Mouse (Mus musculus) frontal cortex, adult 2 months (tissue): Measurements from ENCODE around the gene Ddx39b. TPM values are rescaled to one million over a fixed set of nuclear protein-coding genes. Genes with fewer than 3 reads are reported as not detected.

Experiments
- DNase-seq, 2 experiments: peaks; one replicate each; pipeline ENCODE4 v3.0.0; 2022; ENCODE audit warnings: low spot score in 1 of 2; ENCODE audit errors: extremely low spot score in 1 of 2
- polyA plus RNA-seq: library from polyadenylated mRNA; depleted of rRNA; stranded (reverse); fragments of >200 nt; gene quantifications from 2 replicates; pipeline ENCODE4 v1.2.3, GENCODE M21; 2012

The Ddx39b gene
- polyA plus RNA-seq, 1 experiment, result 444 TPM

DNA sequence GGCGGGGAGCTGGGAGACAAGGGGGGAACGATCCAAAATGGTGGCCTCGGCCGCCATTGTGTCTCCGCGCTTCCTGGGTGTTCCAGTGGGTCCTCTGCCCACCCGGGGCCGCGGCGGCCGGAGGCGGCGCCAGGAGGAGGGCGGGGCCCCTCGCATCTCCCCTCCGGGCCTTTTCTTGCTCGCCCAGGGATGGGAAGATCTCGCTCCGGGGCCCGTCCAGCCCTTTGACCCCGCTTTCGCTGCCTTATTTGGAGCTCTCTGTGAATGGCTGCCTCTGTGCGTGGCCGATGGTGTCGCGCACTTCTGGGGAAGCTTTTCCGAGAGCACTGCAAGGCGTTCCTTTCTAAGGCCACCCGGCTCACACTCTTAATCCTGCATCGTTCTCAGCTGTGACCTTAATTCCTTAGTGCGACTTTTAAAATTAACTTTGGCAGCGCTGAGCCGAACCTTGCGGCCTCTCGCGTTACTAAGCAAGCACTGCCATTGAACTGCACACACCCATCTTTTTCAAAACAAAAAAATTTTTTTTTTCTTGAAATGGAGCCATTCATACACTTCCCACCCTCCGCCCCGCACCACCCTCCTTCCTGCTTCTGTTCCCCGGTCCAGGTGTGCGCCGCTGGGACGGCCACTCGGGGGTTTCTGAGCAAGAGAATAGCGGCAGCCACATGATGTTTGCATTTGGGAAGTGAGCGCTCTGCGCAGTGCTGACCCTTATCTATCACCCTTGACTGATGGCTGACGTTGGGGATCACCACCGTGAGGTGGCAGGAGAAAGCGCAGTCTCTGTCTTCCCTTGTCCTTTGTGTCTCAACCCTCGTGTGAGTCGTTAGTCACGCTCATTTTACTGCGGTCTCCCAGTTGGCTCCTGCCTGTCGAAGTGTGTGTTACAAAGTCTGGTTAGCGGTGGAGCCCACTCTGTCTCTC is 732 bp downstream of the Ddx39b start:
- DNase-seq, result peak in 1 of 2 experiments; percentile 65

DNA sequence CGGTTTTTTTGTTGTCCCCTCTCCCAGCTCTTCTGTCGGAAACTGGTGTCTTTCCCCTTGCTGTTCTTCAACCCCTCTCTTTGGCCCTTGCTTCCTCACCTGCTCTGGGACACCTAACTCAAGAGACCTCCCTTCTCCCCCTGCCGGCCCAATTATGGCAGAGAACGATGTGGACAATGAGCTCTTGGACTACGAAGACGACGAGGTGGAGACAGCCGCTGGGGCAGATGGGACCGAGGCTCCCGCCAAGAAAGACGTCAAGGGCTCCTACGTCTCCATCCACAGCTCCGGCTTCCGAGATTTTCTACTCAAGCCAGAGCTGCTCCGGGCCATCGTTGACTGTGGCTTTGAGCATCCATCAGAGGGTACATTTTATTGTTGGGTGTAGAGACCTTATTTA is 1.5 kb downstream of the Ddx39b start:
- peak in 1 of 2 experiments; percentile 59 for DNase-seq

DNA sequence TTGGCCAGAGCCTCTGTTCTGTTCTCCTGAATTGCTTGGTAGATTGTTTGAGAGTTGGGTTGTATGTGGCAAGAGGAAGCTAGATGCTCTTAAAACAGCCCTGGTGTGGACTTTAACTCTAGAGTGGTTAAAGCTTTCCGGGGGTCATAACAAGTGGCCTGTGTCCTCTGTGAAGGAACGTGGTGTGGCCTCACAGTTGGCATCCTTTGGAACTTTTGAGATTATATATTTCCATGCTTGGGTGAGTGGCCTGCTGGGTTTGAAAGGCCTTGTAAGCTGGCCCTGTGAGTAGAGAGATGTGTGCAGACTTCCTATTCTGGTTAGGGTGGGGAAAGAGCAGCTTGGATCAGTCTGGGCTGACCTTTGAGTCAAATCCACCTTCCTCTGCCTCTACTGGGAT is 3.5 kb downstream of the Ddx39b start:
- DNase-seq, result no peak

DNA sequence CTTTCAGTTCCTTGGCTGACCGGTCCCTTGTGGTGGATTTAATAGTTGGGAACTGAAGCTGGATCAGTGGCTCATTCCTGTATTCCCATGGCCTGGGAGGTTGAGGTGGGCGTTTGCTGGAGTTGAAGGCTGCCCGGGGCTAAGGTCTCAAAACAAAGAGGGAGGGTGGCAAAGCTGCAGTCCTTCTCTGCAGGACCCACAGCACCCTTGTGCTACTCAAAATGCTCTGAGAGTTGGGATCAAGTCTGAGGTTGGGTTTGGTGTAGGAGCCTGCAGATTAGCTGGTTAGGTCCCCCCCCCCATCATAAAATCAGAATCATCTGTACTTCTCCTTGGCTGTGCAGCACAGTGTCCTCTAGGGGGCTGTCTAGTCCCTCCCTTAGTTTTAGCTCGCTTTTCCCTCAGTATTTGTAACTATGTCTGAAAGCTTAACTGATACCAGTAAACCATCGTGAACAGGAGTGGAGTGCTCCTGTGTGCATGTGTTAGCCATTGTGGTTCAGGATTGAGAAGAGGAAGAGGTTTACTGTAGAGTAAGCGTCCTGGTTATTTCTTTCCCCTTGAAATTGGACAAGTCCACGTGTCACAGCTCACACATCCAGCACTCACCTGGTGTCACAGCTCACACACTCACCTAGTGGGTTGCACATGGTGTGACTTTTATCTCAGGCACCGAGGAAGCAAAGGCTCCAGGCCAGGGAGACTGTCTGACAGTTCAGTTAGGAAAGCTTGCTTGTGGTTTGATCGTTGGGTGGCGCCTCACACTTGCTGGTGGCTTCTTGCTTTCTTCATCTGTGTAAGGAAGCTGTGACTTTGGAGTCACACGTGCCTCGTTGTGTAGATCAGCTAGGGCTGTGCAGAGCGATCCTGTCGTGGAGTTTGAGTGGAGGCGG is 4.4 kb downstream of the Ddx39b start:
- DNase-seq, result peak in 1 of 2 experiments; percentile 53

DNA sequence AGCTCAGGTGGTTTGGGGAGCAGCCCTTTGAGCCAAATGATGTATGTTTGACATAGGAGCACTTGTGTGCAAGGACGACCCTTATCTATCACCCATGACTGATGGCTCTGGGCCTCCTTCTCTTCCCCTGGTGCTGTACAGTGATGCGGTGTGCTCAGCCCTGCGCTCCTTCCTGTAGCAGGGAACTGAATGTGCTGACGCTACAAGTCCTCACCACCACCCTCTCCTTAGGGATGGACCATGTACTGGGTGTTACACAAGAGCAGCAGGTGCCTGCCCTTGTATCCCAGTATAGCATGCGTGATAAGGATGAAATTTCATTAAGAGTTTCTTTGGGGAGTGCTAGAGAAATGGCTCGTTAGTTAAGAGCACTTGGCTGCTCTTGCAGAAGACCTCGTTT is 5.6 kb downstream of the Ddx39b start:
- DNase-seq, result no peak

DNA sequence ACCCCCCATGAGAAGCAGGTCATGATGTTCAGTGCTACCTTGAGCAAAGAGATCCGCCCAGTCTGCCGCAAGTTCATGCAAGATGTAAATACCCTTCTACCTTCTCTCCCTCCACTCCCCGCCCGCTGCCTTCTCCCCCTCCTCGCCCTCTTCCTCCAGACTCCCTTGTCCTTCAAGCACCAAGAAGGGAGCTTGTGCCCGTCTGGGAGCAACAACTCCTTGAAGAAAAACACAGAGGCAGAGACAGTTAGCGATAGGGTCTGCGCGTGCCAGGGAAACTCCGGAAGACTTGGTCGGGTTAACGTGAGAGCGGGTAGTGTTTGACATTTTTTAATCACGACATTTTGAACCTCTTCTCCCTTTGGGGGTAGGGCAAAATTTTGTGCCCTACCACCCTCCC is 7.4 kb downstream of the Ddx39b start:
- no peak for DNase-seq

DNA sequence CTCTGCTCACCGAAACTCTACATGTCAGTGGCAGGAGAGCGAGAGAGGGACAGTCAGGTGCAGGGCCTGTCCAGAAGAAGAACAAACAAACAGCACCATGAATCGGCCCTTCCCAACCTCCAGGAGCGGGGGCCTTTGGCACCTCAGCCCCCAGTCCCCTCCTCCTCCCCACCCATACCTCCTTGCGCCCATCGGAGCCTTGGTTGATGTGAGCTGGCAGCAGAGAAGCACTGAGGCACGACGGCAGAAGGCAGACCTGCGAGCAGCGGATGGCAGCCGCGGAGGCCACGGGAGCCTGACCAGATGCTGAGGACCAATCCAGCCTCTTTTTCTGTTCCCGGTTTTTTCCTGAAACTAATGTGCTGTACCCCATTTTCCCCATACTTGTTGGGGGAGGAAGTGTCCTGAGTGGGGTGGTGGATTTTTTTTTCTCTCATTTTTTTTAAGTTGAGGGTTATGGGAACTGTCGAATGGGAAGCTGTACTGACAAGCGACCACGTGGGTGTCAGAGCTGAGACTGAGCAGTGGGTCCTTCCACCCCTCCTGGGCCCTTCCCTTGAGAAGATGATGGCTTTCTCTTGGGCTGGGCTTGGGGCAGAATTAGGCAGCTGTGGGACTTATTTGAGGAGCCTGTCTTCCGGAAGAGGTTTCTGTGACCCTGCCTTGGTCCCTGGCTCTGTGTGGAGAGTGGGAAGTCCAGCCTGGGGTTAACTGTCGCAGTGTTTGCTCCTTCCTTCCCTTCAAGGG is 8.1 kb downstream of the Ddx39b start:
- no peak for DNase-seq

DNA sequence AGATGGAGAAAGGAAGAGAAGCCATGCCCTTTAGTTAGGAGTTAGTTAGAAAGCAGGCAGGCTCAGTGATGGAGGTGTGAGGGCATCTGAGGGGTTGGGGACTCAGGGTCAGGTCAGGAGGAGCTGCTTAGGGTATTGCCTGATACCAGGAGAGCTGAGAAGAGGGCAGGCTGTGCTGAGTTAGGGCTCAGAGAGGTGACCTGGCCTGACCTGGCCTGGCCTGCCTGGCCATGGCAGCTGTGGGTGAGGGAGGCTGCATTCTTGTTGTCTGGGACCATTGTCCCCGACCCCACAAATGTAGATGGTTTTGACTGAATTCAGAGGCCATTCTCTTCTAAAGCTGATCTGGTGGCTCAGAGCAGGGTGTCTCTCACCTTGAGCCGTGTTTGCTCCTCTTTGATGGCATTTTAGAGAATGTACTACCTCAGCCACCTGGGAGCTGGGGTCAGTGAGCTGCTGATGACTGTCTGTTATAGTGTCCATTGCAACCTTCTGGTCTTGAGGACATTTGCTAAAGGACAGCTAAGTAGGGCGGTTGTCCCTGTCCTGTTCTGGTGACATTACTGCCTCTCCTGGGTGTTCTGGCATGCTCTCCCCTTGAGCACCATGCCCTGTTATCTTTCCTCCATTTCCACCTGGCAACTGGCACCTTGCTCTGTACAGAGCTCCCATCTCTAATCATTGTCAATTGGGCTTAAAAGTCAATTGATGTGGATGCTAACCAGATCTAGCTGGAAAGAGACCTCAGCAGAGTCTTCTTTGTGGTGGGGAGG is 9.0 kb downstream of the Ddx39b start:
- DNase-seq, result no peak

DNA sequence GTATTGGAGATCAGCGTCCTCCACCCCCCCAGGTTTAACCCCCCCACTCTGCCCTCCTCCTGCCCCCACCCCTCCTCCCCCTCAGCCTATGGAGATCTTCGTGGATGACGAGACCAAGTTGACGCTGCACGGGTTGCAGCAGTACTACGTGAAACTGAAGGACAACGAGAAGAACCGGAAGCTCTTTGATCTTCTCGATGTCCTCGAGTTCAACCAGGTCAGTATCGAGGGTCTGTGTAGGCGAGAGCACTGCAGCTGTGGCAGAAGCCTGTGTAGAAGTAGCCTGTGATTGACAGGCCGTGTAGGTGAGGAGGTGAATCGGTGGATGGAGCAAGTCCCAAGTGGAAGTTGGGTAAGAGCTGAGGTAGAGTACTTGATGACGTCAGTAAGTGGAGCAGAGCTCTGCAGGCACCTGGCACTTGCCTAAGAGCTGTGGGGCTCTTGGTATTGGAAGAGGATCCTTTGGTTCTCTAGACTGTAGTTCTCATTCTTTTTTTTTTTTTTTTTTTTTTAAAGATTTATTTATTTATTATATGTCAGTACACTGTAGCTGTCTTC is 9.7 kb downstream of the Ddx39b start:
- DNase-seq, result no peak

DNA sequence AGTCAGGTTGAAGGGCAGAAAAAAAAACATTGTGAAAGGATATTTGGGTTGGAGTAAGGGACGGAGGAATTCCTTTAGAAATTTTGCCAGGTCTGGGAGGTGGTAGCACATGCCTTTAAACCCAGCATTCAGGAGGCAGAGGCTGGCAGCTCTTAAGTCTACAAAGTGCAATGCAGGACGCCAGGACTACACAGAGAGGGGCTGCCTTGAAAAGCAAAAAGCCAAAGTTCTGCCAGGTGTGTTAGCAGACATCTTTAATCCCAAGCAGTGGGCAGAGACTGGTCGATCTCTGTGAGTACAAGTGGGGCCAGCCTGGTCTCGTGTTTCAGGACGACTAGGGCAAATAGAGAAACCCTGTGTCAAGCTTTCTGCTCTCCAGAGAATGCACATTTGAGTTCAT is 10.4 kb downstream of the Ddx39b start:
- DNase-seq, result no peak

DNA sequence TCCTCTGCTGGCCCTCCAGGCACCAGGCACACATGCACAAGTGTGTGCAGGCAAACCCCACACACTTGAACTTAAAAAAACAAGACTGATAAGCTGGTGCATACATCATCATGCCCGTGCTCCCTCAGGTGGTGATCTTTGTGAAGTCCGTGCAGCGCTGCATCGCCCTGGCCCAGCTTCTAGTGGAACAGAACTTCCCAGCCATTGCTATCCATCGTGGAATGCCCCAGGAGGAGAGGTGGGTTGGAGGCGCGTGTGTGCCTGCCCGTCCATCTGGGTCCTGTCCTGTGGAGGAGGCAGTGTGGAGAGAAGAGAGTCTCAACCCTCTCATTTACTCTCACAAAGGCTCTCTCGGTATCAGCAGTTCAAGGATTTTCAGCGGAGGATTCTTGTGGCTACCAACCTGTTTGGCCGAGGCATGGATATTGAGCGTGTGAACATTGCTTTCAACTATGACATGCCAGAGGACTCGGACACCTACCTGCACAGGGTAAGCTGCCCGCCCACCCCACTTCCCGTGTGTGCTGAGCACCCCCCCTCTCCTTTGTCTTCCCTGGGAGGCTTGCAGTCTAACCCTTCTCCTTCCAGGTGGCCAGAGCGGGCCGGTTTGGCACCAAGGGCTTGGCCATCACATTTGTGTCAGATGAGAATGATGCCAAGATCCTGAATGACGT is 11.2 kb downstream of the Ddx39b start:
- DNase-seq, result no peak

DNA sequence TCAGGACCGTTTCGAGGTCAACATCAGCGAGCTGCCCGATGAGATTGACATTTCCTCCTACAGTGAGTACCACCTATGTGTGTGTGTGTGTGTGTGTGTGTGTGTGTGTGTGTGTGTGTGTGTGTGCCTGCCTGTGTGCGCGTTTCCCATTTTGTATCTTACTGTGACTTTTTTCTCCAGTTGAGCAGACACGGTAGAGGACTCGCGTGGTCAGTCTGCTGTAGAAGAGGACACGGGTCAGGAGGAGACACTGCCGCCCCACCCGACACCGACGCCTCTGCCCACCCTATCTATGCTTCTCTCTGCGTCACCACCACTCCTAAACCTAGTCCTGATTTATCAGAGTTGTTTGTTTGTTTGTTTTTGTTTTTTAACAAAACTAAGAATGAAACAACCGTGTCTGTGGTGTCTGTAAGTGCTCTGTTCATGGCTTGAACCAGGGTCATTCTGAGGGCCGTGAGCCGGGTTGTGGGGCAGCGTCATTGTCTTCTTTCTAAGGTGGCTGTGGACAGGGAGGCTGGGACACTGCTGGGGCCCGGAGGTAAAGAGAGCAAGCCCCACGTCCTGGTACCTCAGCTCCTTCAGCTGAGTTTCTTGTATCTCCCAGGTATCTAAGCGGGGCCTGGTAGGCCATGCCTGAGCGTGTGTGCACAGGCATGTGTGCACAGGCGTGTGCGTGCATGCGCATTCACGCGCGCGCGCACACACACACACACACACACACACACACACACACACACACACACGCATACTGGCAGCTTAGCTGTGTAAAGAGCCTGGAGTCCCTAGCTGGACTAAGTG is 11.9 kb downstream of the Ddx39b start:
- no peak for DNase-seq

DNA sequence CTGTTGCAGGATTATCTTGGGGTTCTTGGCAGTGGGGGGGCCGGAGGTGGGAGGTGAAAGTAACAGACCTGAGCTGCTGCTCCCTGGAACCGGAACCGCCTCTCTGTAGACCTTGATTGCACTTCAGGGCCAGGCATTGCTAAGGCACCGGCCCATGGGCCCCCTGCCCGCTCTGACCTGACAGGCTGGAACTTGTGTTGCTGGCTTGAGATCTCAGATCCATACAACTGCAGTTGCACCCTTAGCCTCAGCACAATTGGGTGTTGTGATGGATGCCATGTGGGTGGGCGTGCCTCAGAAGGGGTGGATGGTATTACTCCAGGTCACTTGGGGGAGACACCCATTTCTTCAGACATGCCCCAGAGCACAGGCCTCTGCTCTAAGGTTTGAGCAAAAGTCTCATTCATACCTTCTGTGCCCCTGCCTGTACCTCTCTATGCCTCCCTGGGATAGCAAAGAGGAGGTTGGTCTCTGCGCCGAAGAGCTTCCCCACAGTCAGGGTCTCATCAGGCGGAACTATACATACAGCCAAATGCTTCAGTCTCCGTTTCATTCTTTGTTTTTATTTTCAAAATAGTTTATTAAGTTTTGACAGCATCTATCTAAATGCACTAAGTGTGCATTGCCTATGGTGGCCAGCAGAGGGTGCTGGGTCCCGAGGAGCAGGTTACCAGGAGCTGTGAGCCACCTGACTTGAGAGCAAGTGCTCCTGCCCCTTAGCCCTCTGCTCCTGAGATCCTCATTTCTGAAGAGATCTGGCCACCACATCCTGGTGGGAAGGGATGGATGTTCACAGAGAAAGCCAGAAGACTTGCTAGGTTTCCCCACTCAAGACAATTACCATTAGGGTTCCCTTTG is 12.9 kb downstream of the Ddx39b start:
- DNase-seq, result peak in 1 of 2 experiments; percentile 68

DNA sequence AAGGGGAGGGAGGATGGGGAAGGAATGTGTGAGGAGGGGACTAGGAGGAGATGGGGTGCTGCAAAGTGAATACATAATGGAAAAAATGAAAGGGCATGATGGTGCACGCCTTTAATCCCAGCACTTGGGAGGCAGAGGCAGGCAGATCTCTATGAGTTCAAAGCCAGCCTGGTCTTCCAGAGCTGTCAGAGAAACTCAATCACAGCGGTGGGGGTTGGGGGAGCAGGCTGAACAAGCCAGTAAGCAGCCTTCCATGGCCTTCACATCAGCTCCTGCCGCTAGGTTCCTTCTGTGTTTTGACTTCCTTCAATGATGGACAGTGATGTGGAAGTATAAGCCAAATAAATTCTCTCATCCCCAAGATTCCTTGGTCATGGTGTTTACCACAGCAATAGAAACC is 13.8 kb downstream of the Ddx39b start:
- no peak for DNase-seq

DNA sequence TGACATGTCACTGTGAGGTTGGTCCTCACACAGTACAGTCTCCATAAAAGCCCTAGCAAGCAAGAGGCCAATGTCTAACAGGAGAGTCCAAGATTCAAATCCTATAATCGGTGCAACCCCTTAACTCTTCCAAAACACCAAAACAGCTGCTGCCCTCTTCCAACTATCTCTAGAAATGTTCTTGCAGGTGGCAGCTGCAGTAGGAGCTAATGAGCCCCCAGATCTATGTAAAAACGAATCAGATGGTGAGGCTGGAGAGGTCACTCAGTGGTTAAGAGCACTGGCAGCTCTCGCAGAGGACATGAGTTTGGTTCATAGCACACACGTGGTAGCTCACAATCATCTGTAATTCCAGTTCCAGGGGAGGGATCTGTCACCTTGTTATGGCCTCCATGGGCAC is 14.2 kb downstream of the Ddx39b start:
- DNase-seq, result no peak

DNA sequence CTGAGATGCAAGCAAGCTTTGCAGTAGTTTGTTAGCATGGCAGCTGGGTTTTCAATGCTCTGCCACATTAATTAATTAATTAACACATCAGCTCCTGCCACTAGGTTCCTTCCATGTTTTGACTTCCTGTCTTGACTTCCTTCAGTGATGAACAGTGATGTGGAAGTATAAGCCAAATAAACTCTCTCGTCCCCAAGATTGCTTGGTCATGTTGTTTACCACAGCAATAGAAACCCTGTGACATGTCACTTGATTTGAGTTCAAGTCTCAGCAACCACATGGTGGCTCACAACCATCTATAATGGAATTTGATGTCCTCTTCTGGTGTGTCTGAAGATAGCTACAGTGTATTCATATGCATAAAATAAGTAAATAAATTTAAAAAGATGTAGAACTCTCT is 15.8 kb downstream of the Ddx39b start:
- DNase-seq, result no peak

DNA sequence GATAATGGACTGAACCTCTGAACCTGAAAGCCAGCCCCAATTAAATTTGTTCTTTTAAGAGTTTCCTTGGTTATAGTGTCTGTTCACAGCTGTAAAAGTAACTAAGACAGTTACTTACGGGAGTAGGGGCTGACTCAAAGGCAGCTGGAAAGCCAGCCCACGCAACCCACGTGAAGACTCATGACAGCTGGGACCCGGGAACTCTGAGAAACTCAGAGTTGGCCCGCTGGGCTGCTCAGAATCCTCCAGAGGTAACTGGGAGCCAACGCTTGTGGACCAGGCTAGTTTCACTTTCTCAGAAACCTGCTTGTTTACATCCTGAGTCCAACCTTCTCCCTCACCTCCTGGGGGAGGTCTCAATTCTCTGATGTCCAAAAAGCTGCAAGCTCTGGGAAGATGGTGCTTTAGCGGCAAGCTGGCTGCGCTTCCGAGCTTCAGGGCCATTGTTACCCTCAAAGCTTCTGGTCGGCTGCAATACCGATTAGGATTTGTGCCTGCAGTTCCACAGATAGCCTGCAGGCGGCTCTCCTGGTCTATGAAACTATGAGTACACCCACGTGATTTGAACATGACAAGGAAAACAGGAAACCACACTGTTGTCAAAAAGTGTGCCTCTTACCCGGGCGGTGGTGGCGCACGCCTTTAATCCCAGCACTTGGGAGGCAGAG is 16.4 kb downstream of the Ddx39b start:
- DNase-seq, result peak; percentile 88 to 98
